Comparison of ENCODE assay signal across 12 mouse cellular contexts in genomic region chr11:67920226-67920960, GRCm38 (mm10). TPM values are rescaled to one million over a fixed set of nuclear protein-coding genes. Genes with fewer than 3 reads are reported as not detected.
DNase-seq lines count a peak whose midpoint lies in the region; ATAC-seq and TF ChIP-seq lines count a peak whose summit lies in the region.
"Had no signal": no experiment of that assay in that cellular context is flagged by ENCODE, and none has a peak within 500 bp of the region (broad histone marks: within the 10 kb centered on the region; RNA-seq: fewer than 3 reads in every experiment).

No protein-coding gene starts in this region.

- H3K4me3 ChIP-seq in hindbrain, embryonic 15.5 days, result peak overlapping the region; percentile 58; the same call in 1 of the 2 replicates
- no peak overlapping the region for H3K4me3 ChIP-seq in hindbrain, embryonic 11.5 days (ENCODE audit: low read depth, low read length)
- no peak overlapping the region for H3K4me3 ChIP-seq in neural tube, embryonic 11.5 days (ENCODE audit: low read depth, low read length)
- H3K4me3 ChIP-seq in intestine, embryonic 14.5 days (ENCODE audit: low read depth, low read length), result peak overlapping the region; percentile 67
- peak overlapping the region; percentile 64 for H3K4me3 ChIP-seq in stomach, postnatal 0 days (ENCODE audit: low read depth, low read length)
- H3K4me3 ChIP-seq in liver, embryonic 12.5 days, result no peak overlapping the region

- H3K27me3 ChIP-seq in hindbrain, embryonic 15.5 days, result peaks cover 25% of the 10 kb centered on the region
- peaks cover 19% of the 10 kb centered on the region for H3K27me3 ChIP-seq in hindbrain, embryonic 11.5 days (ENCODE audit: control insufficient read depth, insufficient read depth, low read length)
- H3K27me3 ChIP-seq in neural tube, embryonic 11.5 days (ENCODE audit: control insufficient read depth, insufficient read depth, low read length), result peaks cover 15% of the 10 kb centered on the region
- peaks cover 16% of the 10 kb centered on the region; the same call in 1 of the 2 replicates for H3K27me3 ChIP-seq in intestine, embryonic 14.5 days (replicated peaks; ENCODE audit: control insufficient read depth, insufficient read depth, low read length)
- H3K27me3 ChIP-seq in stomach, postnatal 0 days (ENCODE audit: control insufficient read depth, insufficient read depth, low read length), result no peaks in the 10 kb centered on the region
- peaks cover 46% of the 10 kb centered on the region for H3K27me3 ChIP-seq in liver, embryonic 12.5 days (replicated peaks)
- H3K27me3 ChIP-seq: Patski had no signal

- DNase-seq in hindbrain, embryonic 11.5 days (ENCODE audit: low spot score), result no peak
- DNase-seq in neural tube, embryonic 11.5 days (ENCODE audit: low spot score), result no peak
- DNase-seq in neural tube, embryonic 10.5 days (ENCODE audit: extremely low spot score, low spot score), result no peak
- no peak for DNase-seq in intestine, embryonic 14.5 days (ENCODE audit: low spot score)
- DNase-seq in stomach, postnatal 0 days (ENCODE audit: low spot score), result no peak
- DNase-seq: cerebellum, postnatal 14 days had no signal

- no peak for ATAC-seq in hindbrain, embryonic 15.5 days (ENCODE audit: low FRiP score, low read depth)
- no peak for ATAC-seq in hindbrain, embryonic 11.5 days (ENCODE audit: low FRiP score)
- no peak for ATAC-seq in neural tube, embryonic 11.5 days (ENCODE audit: insufficient read depth, low FRiP score, low TSS enrichment)
- ATAC-seq in intestine, embryonic 14.5 days (replicated peaks; ENCODE audit: low FRiP score, low TSS enrichment, low read depth), result no peak
- ATAC-seq in stomach, postnatal 0 days (ENCODE audit: low FRiP score, low TSS enrichment), result no peak
- ATAC-seq in erythroid progenitor cell, adult 5-6 weeks (replicated peaks; ENCODE audit: low FRiP score, poor library complexity, severe bottlenecking), result no peak
- no peak for ATAC-seq in liver, embryonic 12.5 days
- ATAC-seq: inflammation-experienced regulatory T-cells, adult 6 months had no signal

- H3K27ac ChIP-seq in hindbrain, embryonic 15.5 days (replicated peaks), result no peak overlapping the region
- no peak overlapping the region for H3K27ac ChIP-seq in hindbrain, embryonic 11.5 days (ENCODE audit: low read depth, low read length)
- no peak overlapping the region for H3K27ac ChIP-seq in neural tube, embryonic 11.5 days (ENCODE audit: low read depth, low read length)
- no peak overlapping the region for H3K27ac ChIP-seq in intestine, embryonic 14.5 days (ENCODE audit: low read depth)
- H3K27ac ChIP-seq in stomach, postnatal 0 days (replicated peaks), result no peak overlapping the region
- H3K27ac ChIP-seq in liver, embryonic 12.5 days, result no peak overlapping the region
- H3K27ac ChIP-seq: limb, embryonic 13.5 days had no signal

- no peaks in the 10 kb centered on the region for H3K36me3 ChIP-seq in hindbrain, embryonic 15.5 days
- no peaks in the 10 kb centered on the region for H3K36me3 ChIP-seq in hindbrain, embryonic 11.5 days (ENCODE audit: control insufficient read depth, insufficient read depth, low read length)
- H3K36me3 ChIP-seq in neural tube, embryonic 11.5 days (ENCODE audit: control insufficient read depth, insufficient read depth, low read length), result no peaks in the 10 kb centered on the region
- no peaks in the 10 kb centered on the region for H3K36me3 ChIP-seq in intestine, embryonic 14.5 days (ENCODE audit: control insufficient read depth, insufficient read depth, low read length)
- H3K36me3 ChIP-seq in stomach, postnatal 0 days (ENCODE audit: control insufficient read depth, insufficient read depth, low read length), result no peaks in the 10 kb centered on the region
- H3K36me3 ChIP-seq in liver, embryonic 12.5 days, result no peaks in the 10 kb centered on the region
- H3K36me3 ChIP-seq: limb, embryonic 13.5 days had no signal

- H3K4me2 ChIP-seq in hindbrain, embryonic 15.5 days, result peak overlapping the region; percentile 100
- H3K4me2 ChIP-seq in hindbrain, embryonic 11.5 days (replicated peaks; ENCODE audit: low read depth, low read length), result no peak overlapping the region
- H3K4me2 ChIP-seq in neural tube, embryonic 11.5 days (ENCODE audit: low read depth), result peak overlapping the region; percentile 100
- peak overlapping the region; percentile 99 for H3K4me2 ChIP-seq in intestine, embryonic 14.5 days (ENCODE audit: low read length)
- peak overlapping the region; percentile 99 for H3K4me2 ChIP-seq in stomach, postnatal 0 days (replicated peaks; ENCODE audit: low read depth)
- no peak overlapping the region for H3K4me2 ChIP-seq in liver, embryonic 12.5 days

- no peak for TF ChIP-seq EP300 in stomach, postnatal 0 days (optimal IDR thresholded peaks at IDR 0.05)

- 56% methylated on average over 9 of the region's 9 CpGs for WGBS in hindbrain, embryonic 15.5 days
- 47% methylated on average over 9 of the region's 9 CpGs for WGBS in hindbrain, embryonic 11.5 days
- 58% methylated on average over 9 of the region's 9 CpGs for WGBS in neural tube, embryonic 11.5 days
- 48% methylated on average over 9 of the region's 9 CpGs for WGBS in intestine, embryonic 14.5 days
- WGBS in stomach, postnatal 0 days, result 40% methylated on average over 9 of the region's 9 CpGs
- 17% methylated on average over 9 of the region's 9 CpGs for WGBS in liver, embryonic 12.5 days (ENCODE audit: insufficient replicate concordance)

- no peak overlapping the region for H3K9ac ChIP-seq in hindbrain, embryonic 15.5 days
- H3K9ac ChIP-seq in hindbrain, embryonic 11.5 days (ENCODE audit: low read depth, low read length), result no peak overlapping the region
- H3K9ac ChIP-seq in neural tube, embryonic 11.5 days (ENCODE audit: low read length), result no peak overlapping the region
- no peak overlapping the region for H3K9ac ChIP-seq in intestine, embryonic 14.5 days (ENCODE audit: low read length)
- no peak overlapping the region for H3K9ac ChIP-seq in stomach, postnatal 0 days (ENCODE audit: low read length)
- no peak overlapping the region for H3K9ac ChIP-seq in liver, embryonic 12.5 days

- no peak for TF ChIP-seq CTCF in stomach, postnatal 0 days (IDR thresholded peaks at IDR 0.05; ENCODE audit: low read depth)

- H3K4me1 ChIP-seq in hindbrain, embryonic 15.5 days (replicated peaks), result peaks cover 18% of the 10 kb centered on the region
- H3K4me1 ChIP-seq in hindbrain, embryonic 11.5 days (replicated peaks; ENCODE audit: control insufficient read depth, insufficient read depth, low read length), result no peaks in the 10 kb centered on the region
- peaks cover 11% of the 10 kb centered on the region; the same call in 1 of the 2 replicates for H3K4me1 ChIP-seq in neural tube, embryonic 11.5 days (ENCODE audit: control insufficient read depth, insufficient read depth, low read length)
- H3K4me1 ChIP-seq in intestine, embryonic 14.5 days (replicated peaks; ENCODE audit: control insufficient read depth, insufficient read depth, low read length), result no peaks in the 10 kb centered on the region
- no peaks in the 10 kb centered on the region for H3K4me1 ChIP-seq in stomach, postnatal 0 days (replicated peaks; ENCODE audit: control insufficient read depth, insufficient read depth)
- H3K4me1 ChIP-seq in liver, embryonic 12.5 days, result peaks cover 14% of the 10 kb centered on the region

- H3K9me3 ChIP-seq in hindbrain, embryonic 15.5 days, result no peaks in the 10 kb centered on the region
- no peaks in the 10 kb centered on the region for H3K9me3 ChIP-seq in hindbrain, embryonic 11.5 days (ENCODE audit: control insufficient read depth, low read length)
- no peaks in the 10 kb centered on the region for H3K9me3 ChIP-seq in neural tube, embryonic 11.5 days (ENCODE audit: control insufficient read depth, low read length)
- H3K9me3 ChIP-seq in intestine, embryonic 14.5 days (ENCODE audit: control insufficient read depth, low read length), result no peaks in the 10 kb centered on the region
- no peaks in the 10 kb centered on the region for H3K9me3 ChIP-seq in stomach, postnatal 0 days (ENCODE audit: control insufficient read depth, low read length)
- no peaks in the 10 kb centered on the region for H3K9me3 ChIP-seq in liver, embryonic 12.5 days (replicated peaks)
- H3K9me3 ChIP-seq: limb, embryonic 13.5 days had no signal

RNA-seq across cellular contexts. Expression of gene Usp43, which starts 1.6 kb away (rescaled TPM):
- polyA plus RNA-seq in hindbrain, embryonic 15.5 days (2015; fragmentation: Nextera tagmentation; extraction: Ambion mirVana), result 0.46 and 0.97 TPM in 2 replicates
- 0.98 and 0.99 TPM in 2 replicates for polyA plus RNA-seq in hindbrain, embryonic 11.5 days (2014; fragmentation: Nextera tagmentation; extraction: Ambion mirVana)
- 0.74 and 1.3 TPM in 2 replicates for polyA plus RNA-seq in neural tube, embryonic 11.5 days (2014; fragmentation: Nextera tagmentation; extraction: Ambion mirVana)
- 5.4 and 5.8 TPM in 2 replicates for polyA plus RNA-seq in intestine, embryonic 14.5 days (2014; fragmentation: Nextera tagmentation; extraction: Ambion mirVana)
- polyA plus RNA-seq in stomach, postnatal 0 days (2015; fragmentation: Nextera tagmentation; extraction: Ambion mirVana), result 2.0 and 2.9 TPM in 2 replicates
- total RNA-seq in erythroid progenitor cell, adult 5-6 weeks (2015; ENCODE audit: low replicate concordance), result not detected in 2 replicates
- not detected in 2 replicates for total RNA-seq in erythroid progenitor cell, adult 5-6 weeks (2017; ENCODE audit: low replicate concordance)
- polyA plus RNA-seq in liver, embryonic 12.5 days (2016; fragmentation: Nextera tagmentation; extraction: Ambion mirVana), result 0.07 and 0.11 TPM in 2 replicates
- polyA plus RNA-seq: inflammation-experienced regulatory T-cells, adult 6 months had no signal

RNA-seq across cellular contexts. Expression of gene Cfap52, which starts 45.1 kb away (rescaled TPM):
- 4.1 and 7.1 TPM in 2 replicates for polyA plus RNA-seq in hindbrain, embryonic 15.5 days (2015; fragmentation: Nextera tagmentation; extraction: Ambion mirVana)
- 5.1 and 5.7 TPM in 2 replicates for polyA plus RNA-seq in hindbrain, embryonic 11.5 days (2014; fragmentation: Nextera tagmentation; extraction: Ambion mirVana)
- 0.93 and 1.0 TPM in 2 replicates for polyA plus RNA-seq in neural tube, embryonic 11.5 days (2014; fragmentation: Nextera tagmentation; extraction: Ambion mirVana)
- polyA plus RNA-seq in intestine, embryonic 14.5 days (2014; fragmentation: Nextera tagmentation; extraction: Ambion mirVana), result 0.86 and 1.0 TPM in 2 replicates
- polyA plus RNA-seq in stomach, postnatal 0 days (2015; fragmentation: Nextera tagmentation; extraction: Ambion mirVana), result 0.35 and 0.42 TPM in 2 replicates
- not detected in 2 replicates for total RNA-seq in erythroid progenitor cell, adult 5-6 weeks (2015; ENCODE audit: low replicate concordance)
- total RNA-seq in erythroid progenitor cell, adult 5-6 weeks (2017; ENCODE audit: low replicate concordance), result not detected in 2 replicates
- not detected in 2 replicates for polyA plus RNA-seq in liver, embryonic 12.5 days (2016; fragmentation: Nextera tagmentation; extraction: Ambion mirVana)
- polyA plus RNA-seq: inflammation-experienced regulatory T-cells, adult 6 months had no signal

RNA-seq across cellular contexts. Expression of gene Stx8, which starts 45.6 kb away (rescaled TPM):
- polyA plus RNA-seq in hindbrain, embryonic 15.5 days (2015; fragmentation: Nextera tagmentation; extraction: Ambion mirVana), result 58.0 and 59.5 TPM in 2 replicates
- polyA plus RNA-seq in hindbrain, embryonic 11.5 days (2014; fragmentation: Nextera tagmentation; extraction: Ambion mirVana), result 63.0 and 65.6 TPM in 2 replicates
- 50.5 and 58.9 TPM in 2 replicates for polyA plus RNA-seq in neural tube, embryonic 11.5 days (2014; fragmentation: Nextera tagmentation; extraction: Ambion mirVana)
- polyA plus RNA-seq in intestine, embryonic 14.5 days (2014; fragmentation: Nextera tagmentation; extraction: Ambion mirVana), result 51.3 and 54.5 TPM in 2 replicates
- polyA plus RNA-seq in stomach, postnatal 0 days (2015; fragmentation: Nextera tagmentation; extraction: Ambion mirVana), result 71.0 and 76.1 TPM in 2 replicates
- total RNA-seq in erythroid progenitor cell, adult 5-6 weeks (2015; ENCODE audit: low replicate concordance), result 7.6 and 14.7 TPM in 2 replicates
- total RNA-seq in erythroid progenitor cell, adult 5-6 weeks (2017; ENCODE audit: low replicate concordance), result 3.3 and 8.7 TPM in 2 replicates
- 33.8 and 34.9 TPM in 2 replicates for polyA plus RNA-seq in liver, embryonic 12.5 days (2016; fragmentation: Nextera tagmentation; extraction: Ambion mirVana)

Comparison
In these comparisons a context has a peak if more than half of its experiments do, and no peak if none do; other contexts are left out.
1. H3K4me2 ChIP-seq: peak in hindbrain, embryonic 15.5 days (single experiment), neural tube, embryonic 11.5 days (single experiment), intestine, embryonic 14.5 days (single experiment) and stomach, postnatal 0 days (single experiment); none in hindbrain, embryonic 11.5 days (single experiment) and liver, embryonic 12.5 days (single experiment).
2. H3K4me3 ChIP-seq: peak in hindbrain, embryonic 15.5 days (single experiment), intestine, embryonic 14.5 days (single experiment) and stomach, postnatal 0 days (single experiment); none in hindbrain, embryonic 11.5 days (single experiment), neural tube, embryonic 11.5 days (single experiment) and liver, embryonic 12.5 days (single experiment).